Mouse (Mus musculus) MEL (cell line): ENCODE data around the gene Wfdc9.

Experiments used
- CHD2 ChIP-seq: IDR thresholded peaks from 2 replicates; pipeline ENCODE4 v1.6.1; 2011; ENCODE audit warnings: low read length, improper control_type of control experiment
- CTCF ChIP-seq, 3 experiments: IDR thresholded peaks in 2 of 3; conservative IDR thresholded peaks in 1 of 3; 2 replicates each; pipeline ENCODE4 v1.5.1; 2011 to 2012; ENCODE audit warnings: low read length in 3 of 3, low read depth in 2 of 3, mild to moderate bottlenecking in 2 of 3, improper control_type of control experiment in 1 of 3, inconsistent platforms in 1 of 3, mixed read lengths in 1 of 3, moderate library complexity in 1 of 3; ENCODE audit not compliant: control insufficient read depth in 1 of 3, insufficient read depth in 1 of 3, poor library complexity in 1 of 3, severe bottlenecking in 1 of 3
- ELF1 ChIP-seq: IDR thresholded peaks from 2 replicates; pipeline ENCODE4 v1.6.1; 2014; ENCODE audit warnings: low read depth, mild to moderate bottlenecking, inconsistent platforms, low read length, improper control_type of control experiment, moderate library complexity
- GATA1 ChIP-seq: IDR thresholded peaks from 2 replicates; pipeline ENCODE4 v1.6.1; 2011; ENCODE audit warnings: low read depth, low read length, improper control_type of control experiment
- HCFC1 ChIP-seq: IDR thresholded peaks from 2 replicates; pipeline ENCODE4 v1.6.1; 2012; ENCODE audit warnings: low read depth, mild to moderate bottlenecking, inconsistent platforms, low read length, improper control_type of control experiment, moderate library complexity
- JUND ChIP-seq: IDR thresholded peaks from 2 replicates; pipeline ENCODE4 v1.6.1; 2011; ENCODE audit warnings: low read depth, mild to moderate bottlenecking, improper control_type of control experiment, low read length
- KAT2A ChIP-seq: conservative IDR thresholded peaks from 2 replicates; pipeline ENCODE4 v1.6.1; 2012; ENCODE audit warnings: low read depth, low read length, improper control_type of control experiment, inconsistent platforms
- MYB ChIP-seq: IDR thresholded peaks from 2 replicates; pipeline ENCODE4 v1.6.1; 2011; ENCODE audit warnings: mild to moderate bottlenecking, low read depth, low read length, improper control_type of control experiment
- POLR2A ChIP-seq, 2 experiments: IDR thresholded peaks; 2 replicates each; pipeline ENCODE4 v1.6.1; 2011 to 2012; ENCODE audit warnings: low read length in 2 of 2, mild to moderate bottlenecking in 2 of 2, control low read depth in 1 of 2, improper control_type of control experiment in 1 of 2, low read depth in 1 of 2, moderate library complexity in 1 of 2; ENCODE audit not compliant: control insufficient read depth in 1 of 2, insufficient read depth in 1 of 2, poor library complexity in 1 of 2
- POLR2AphosphoS2 ChIP-seq: IDR thresholded peaks from 2 replicates; pipeline ENCODE4 v1.6.1; 2011; ENCODE audit warnings: low read length, improper control_type of control experiment
- TCF12 ChIP-seq: IDR thresholded peaks from 2 replicates; pipeline ENCODE4 v1.6.1; 2014; ENCODE audit warnings: low read depth, mild to moderate bottlenecking, inconsistent platforms, low read length, improper control_type of control experiment, moderate library complexity
- USF2 ChIP-seq, 2 experiments: IDR thresholded peaks; 2 replicates each; pipeline ENCODE4 v1.6.1; 2011 to 2012; ENCODE audit warnings: improper control_type of control experiment in 2 of 2, low read length in 2 of 2, borderline replicate concordance in 1 of 2, inconsistent platforms in 1 of 2, low read depth in 1 of 2, mild to moderate bottlenecking in 1 of 2; ENCODE audit not compliant: insufficient read depth in 1 of 2
- ZC3H11A ChIP-seq: IDR thresholded peaks from 2 replicates; pipeline ENCODE4 v1.6.1; 2012; ENCODE audit warnings: low read depth, mild to moderate bottlenecking, inconsistent platforms, low read length, improper control_type of control experiment
- ZNF384 ChIP-seq: IDR thresholded peaks from 2 replicates; pipeline ENCODE4 v1.6.1; 2012; ENCODE audit warnings: low read depth, mild to moderate bottlenecking, inconsistent platforms, low read length, improper control_type of control experiment

DNA sequence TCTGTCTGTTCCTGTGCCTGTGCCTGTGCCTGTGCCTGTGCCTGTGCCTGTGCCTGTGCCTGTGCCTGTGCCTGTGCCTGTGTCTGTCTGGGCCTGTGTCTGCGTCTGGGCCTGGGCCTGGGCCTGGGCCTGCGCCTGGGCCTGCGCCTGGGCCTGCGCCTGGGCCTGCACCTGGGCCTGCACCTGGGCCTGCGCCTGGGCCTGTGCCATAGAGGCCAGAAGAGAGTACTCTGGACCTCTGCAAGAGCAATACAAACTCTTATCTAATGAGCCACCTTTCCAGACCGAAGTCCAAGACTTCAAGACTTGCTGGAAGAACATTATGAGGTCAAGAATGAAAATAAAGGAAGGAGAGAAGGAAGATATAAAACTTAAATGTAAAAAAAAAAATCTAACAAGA is 48.9 kb upstream of the Wfdc9 start:
- TF ChIP-seq POLR2AphosphoS2 = no peak
- no peak for TF ChIP-seq CTCF (IDR thresholded peaks at IDR 0.05 in 2 of 3, conservative IDR thresholded peaks at IDR 0.05 in 1 of 3; ENCODE audit: control insufficient read depth in 1 of 3, insufficient read depth in 1 of 3, low read depth in 2 of 3, low read length in 3 of 3, poor library complexity in 1 of 3, severe bottlenecking in 1 of 3)
- no peak for TF ChIP-seq CHD2
- no peak for TF ChIP-seq ELF1
- no peak for TF ChIP-seq TCF12
- TF ChIP-seq ZC3H11A = no peak
- TF ChIP-seq ZNF384 = no peak
- TF ChIP-seq JUND = no peak
- no peak for TF ChIP-seq USF2 (IDR thresholded peaks at IDR 0.05; ENCODE audit: borderline replicate concordance in 1 of 2, insufficient read depth in 1 of 2, low read depth in 1 of 2, low read length in 2 of 2)
- no peak for TF ChIP-seq MYB
- no peak for TF ChIP-seq HCFC1
- TF ChIP-seq GATA1 = no peak
- no peak for TF ChIP-seq KAT2A
- no peak for TF ChIP-seq POLR2A (IDR thresholded peaks at IDR 0.05; ENCODE audit: control insufficient read depth in 1 of 2, insufficient read depth in 1 of 2, low read depth in 1 of 2, low read length in 2 of 2, poor library complexity in 1 of 2)
